Mouse (Mus musculus) macrophage (primary cell): ENCODE results near the gene Cyp4f18. TPM values are rescaled to one million over a fixed set of nuclear protein-coding genes. Genes with fewer than 3 reads are reported as not detected.
"Not testable (repeated sequence)": the region's sequence is repeated elsewhere in the genome, so short reads cannot be mapped to it uniquely, and the experiment has no call there.

ENCODE experiments used
- H3K27ac ChIP-seq: fragments of 350-480 bp; formaldehyde crosslinking; 2 replicates; pipeline ENCODE4 v1.9.0; 2021
- H3K36me3 ChIP-seq: fragments of 350-480 bp; formaldehyde crosslinking; 2 replicates; pipeline ENCODE4 v1.9.0; 2021; ENCODE audit errors: inconsistent target
- H3K4me3 ChIP-seq: fragments of 350-480 bp; formaldehyde crosslinking; 2 replicates; pipeline ENCODE4 v1.9.0; 2021; ENCODE audit errors: inconsistent target
- H3K79me2 ChIP-seq: fragments of 350-480 bp; formaldehyde crosslinking; 2 replicates; pipeline ENCODE4 v1.9.0; 2021; ENCODE audit errors: inconsistent target
- WGBS: methylation state at CpG from one replicate; pipeline ENCODE4 v1.1.7; 2026; ENCODE audit warnings: inconsistent platforms; ENCODE audit not compliant: missing documents; 5-methylcytosine and 5-hydroxymethylcytosine counted together
- polyA plus RNA-seq: library from polyadenylated mRNA; stranded (reverse); fragments of 250-400 nt; gene quantifications from 3 replicates; pipeline ENCODE4 v1.2.4, GENCODE M21; 2018; ENCODE audit warnings: inconsistent platforms

The Cyp4f18 gene
- polyA plus RNA-seq, 1 experiment from 2014 or later: 8.7 TPM

DNA sequence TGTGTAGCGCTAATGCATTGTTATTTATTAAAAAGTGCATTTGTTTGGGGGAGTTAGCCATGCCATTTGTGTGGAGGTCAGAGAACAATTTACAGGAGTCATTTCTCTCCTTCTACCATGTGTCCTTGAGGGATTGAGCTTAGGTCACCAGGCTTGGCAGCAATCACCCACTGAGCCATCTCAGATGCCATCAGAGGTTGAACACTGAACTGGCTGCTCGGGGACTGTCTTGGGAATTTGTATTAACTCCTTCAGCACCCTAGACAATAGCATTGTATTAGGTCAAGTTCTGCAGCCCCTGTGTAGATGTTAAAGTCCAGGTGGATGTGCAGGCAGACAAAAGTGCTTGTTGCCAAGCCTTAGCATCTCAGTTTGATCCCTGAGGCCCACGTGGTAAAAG is 45.4 kb downstream of the Cyp4f18 start:
- peaks cover 50% of the 10 kb centered on the region; the same call in 1 of the 2 replicates for H3K79me2 ChIP-seq
- WGBS: 90% methylated on average over 3 of the region's 3 CpGs
- H3K4me3 ChIP-seq: no peak overlapping the region
- no peak overlapping the region for H3K27ac ChIP-seq
- peaks cover 27% of the 10 kb centered on the region; the same call in 1 of the 2 replicates for H3K36me3 ChIP-seq

DNA sequence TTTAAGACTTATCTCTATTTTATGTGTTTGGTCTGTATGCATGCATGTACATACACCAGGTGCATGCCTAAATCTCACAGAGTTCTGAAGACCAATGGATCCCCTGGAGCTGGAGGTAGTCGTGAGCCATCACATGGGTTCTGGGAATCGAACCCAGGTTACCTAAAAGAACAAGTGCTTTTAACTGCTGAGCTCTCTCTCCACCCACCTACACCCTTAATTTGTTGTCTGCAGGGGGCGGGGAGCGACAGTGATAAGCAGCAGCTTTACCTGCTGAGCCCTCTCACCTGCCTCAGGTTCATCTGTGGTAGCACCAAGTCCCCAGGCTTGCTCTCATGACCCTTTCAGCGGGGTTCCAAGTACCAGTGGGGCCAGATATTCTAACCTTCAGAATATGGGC is 47.6 kb downstream of the Cyp4f18 start:
- 0 out of 2 replicates have a peak, but pooled peaks cover 7% of the 10 kb centered on the region for H3K36me3 ChIP-seq
- H3K79me2 ChIP-seq: peaks cover 72% of the 10 kb centered on the region; the same call in 1 of the 2 replicates
- H3K27ac ChIP-seq: no peak overlapping the region
- WGBS: 98% methylated on average over 5 of the region's 5 CpGs
- no peak overlapping the region for H3K4me3 ChIP-seq

DNA sequence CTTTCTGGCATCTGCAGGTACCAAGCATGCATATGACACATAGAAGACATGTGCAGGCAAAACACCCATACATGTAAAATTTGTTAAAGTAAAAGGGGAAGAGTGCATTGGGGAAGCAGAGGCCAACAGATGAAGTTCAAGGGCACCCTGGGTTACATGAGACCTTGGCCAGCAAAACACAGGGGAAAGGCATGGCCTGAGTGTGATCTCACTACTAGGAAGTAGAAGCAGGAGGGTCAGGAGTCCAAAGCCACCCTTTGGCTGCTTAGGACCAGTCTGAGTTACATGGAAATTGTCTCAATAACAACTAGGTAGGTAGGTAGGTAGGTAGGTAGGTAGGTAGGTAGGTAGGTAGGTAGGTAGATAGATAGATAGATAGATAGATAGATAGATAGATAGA is 48.9 kb downstream of the Cyp4f18 start:
- H3K36me3 ChIP-seq: 0 out of 2 replicates have a peak, but pooled peaks cover 2% of the 10 kb centered on the region

DNA sequence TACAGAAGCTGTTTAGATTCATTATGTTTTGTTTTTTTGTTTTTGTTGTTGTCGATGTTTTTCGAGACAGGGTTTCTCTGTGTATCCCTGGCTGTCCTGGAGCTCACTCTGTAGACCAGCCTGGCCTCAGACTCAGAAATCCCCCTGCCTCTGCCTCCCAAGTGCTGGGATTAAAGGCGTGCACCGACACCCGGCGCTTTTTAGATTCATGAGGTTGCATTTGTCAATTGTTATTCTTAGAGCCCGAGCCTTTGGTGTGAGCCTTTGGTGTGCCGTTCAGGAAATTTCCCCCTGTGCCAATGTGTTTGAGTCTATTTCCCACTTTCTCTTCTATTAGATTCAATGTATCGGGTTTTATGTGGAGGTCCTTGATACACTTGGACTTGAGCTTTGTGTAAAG is 54.8 kb downstream of the Cyp4f18 start:
- Histone ChIP-seq H3K79me2 (peaks cover 82% of the 10 kb centered on the region; the same call in 1 of the 2 replicates), H3K4me3 (no peak overlapping the region), H3K27ac (no peak overlapping the region), H3K36me3 (no peaks in the 10 kb centered on the region)
- WGBS: 96% methylated on average over 9 of the region's 9 CpGs

More for the DNA sequence above, 48.9 kb downstream of the Cyp4f18 start:
- peaks cover 85% of the 10 kb centered on the region; the same call in 1 of the 2 replicates for H3K79me2 ChIP-seq
- no peak overlapping the region for H3K4me3 ChIP-seq
- H3K27ac ChIP-seq: no peak overlapping the region

DNA sequence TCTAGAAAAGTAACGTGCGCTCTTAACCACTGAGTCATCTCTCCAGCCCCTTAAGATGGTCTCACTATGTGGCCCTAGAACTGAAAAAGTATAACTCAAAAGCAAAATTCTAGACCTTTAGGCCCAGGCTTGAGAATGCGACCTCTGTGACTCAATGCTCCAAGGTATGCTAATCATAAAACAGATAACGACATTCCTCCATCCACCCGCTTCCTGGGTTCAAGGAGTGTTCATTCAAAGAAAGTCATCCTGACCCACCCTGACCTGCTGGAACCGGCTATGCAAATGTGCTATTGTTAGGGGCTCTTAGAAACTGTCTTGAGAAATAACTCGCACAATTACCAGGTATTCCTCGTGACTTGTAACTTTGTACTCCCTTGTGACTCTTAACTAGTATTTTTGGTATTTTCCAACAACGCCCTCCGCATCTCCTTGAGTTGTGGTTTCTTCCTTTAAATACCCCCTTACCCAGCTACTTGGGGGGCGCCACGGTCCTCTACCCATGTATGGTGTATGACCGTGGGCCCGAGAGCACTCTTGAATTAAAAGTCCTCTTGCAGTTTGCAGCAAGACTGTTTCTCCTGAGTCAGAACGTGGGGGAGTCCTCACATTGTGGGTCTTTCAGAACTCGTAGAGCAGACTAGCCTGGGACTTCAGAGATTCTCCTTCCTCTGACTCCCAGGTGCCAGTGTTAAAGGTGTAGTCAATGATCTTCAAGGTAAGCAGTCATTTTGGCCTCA is 56.3 kb downstream of the Cyp4f18 start:
- not testable (repeated sequence) for H3K27ac ChIP-seq, H3K4me3 ChIP-seq, H3K36me3 ChIP-seq
- WGBS: 94% methylated on average over 16 of the region's 16 CpGs
- H3K79me2 ChIP-seq: peaks cover 67% of the 10 kb centered on the region; the same call in 1 of the 2 replicates

DNA sequence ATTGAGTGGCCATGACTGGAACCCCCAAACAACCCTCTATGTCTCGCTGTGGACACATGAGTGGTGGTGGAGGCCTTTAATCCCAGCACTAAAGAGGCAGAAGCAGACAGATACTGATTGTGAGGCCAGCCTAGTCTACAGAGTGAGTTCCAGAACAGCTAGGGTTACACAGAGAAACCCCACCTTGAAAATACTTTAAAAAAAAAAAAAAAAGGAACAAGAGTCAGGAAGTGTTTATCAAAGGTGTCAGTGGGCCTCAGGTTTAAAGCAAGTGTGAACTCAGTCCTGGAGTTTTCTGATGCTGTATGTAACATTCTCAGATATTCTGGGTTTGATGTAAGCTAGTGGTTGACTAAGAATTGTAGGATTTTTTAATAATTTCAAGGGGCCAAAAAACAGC is 56.9 kb downstream of the Cyp4f18 start:
- 82% methylated on average over 1 of the region's 1 CpGs for WGBS
- peaks cover 60% of the 10 kb centered on the region; the same call in 1 of the 2 replicates for H3K79me2 ChIP-seq
- no peaks in the 10 kb centered on the region for H3K36me3 ChIP-seq
- H3K4me3 ChIP-seq: no peak overlapping the region
- H3K27ac ChIP-seq: no peak overlapping the region

DNA sequence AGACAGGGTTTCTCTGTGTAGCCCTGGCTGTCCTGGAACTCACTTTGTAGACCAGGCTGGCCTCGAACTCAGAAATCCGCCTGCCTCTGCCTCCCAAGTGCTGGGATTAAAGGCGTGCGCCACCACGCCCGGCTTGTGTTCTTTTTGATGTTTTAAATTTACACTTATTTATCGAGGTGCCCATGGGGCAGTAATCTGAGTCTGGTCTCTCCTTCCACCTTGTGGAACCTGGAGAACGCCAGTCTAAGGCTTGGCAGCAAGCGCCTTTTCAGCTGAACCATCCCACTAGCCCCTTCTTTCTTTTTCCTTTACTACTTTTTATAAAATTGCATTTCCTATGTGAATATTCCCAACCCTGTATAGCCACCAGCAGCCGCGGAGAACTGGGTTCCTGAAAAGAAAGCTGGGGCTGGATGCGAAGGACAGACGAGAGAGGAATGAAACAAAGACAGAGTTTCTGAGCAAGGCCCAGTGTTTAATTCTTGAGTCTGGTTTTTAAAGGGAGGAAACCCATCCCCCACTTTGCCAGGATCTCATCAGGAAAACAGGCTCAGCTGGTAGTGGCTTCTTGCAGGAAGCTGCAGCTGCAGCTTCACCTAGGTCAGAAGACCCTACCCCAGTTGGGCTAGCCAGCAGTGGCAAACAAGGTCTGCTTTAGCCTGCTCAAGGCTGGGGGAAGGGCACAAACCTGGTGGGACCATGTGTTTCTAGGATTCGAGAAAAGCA is 57.8 kb downstream of the Cyp4f18 start:
- H3K27ac ChIP-seq: peak overlapping the region; percentile 27; the same call in 1 of the 2 replicates
- WGBS: 20% methylated on average over 13 of the region's 14 CpGs
- peak overlapping the region; percentile 81 for H3K4me3 ChIP-seq
- H3K79me2 ChIP-seq: peaks cover 52% of the 10 kb centered on the region; the same call in 1 of the 2 replicates
- H3K36me3 ChIP-seq: no peaks in the 10 kb centered on the region

DNA sequence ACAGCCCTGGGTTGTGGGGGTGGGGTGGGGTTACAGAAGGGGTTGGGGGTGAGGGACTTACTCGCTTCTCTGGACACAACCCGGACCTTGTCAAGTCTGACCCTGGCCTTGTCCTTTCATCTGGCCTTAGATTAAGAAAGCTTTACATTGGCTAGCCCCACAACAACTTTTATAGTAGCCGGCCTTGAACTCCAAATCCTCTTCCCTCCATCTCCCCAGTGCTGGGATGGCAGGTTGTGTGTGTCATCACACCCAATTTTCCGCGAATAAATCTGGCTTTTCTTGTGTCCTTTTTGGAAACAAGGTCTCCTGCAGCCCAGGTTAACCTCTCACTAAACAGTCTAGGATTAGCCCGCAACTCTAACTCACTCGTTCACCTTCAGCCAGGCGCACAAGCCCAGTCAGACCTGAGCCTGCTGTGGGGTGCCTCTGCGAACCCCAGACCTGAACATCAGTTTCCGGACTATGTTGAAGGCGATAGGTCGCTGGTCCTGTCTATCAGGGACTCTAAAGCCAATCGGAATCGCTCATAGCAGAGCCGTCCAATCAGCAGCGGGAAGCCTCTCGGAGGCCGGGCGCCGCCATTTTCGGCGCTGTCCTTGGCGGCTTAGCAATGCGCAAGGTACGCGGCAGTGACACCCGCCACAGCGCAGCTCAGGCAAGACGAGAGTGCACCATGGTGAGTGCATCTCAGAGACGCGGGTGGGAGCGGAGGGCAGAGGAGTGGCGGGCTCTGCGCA is 58.8 kb downstream of the Cyp4f18 start, which contains the start of gene Zfp961:
TSS of gene Zfp961 (plus strand) at position 557 of the 740 bp plus-strand sequence.
- Histone ChIP-seq H3K36me3 (no peaks in the 10 kb centered on the region), H3K4me3 (peak within 1 kb of the TSS; percentile 81), H3K27ac (peak within 1 kb of the TSS; percentile 38), H3K79me2 (peaks cover 43% of the 10 kb centered on the region; the same call in 1 of the 2 replicates)
- 4% methylated on average over 33 of the region's 34 CpGs for WGBS

DNA sequence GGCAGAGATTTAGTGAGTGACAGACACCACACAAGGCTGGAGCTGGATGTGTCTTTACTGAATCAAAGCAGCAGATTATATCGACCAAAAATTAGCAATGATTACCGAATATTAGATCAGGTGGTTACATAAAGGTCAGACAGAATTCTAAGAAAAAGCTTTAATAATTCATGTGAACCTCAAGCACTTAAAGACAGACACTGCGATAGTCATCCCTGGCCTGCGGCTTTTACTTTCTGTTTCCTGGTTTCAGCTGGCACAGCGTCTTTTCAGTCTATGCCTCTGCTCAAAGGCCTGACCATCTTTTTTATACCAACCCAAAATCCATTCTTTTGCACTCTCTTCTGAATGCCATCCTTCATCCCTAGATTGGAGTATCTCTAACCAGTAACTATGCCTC is 60.8 kb downstream of the Cyp4f18 start:
- Histone ChIP-seq H3K79me2 (peaks cover 24% of the 10 kb centered on the region; the same call in 1 of the 2 replicates), H3K27ac (no peak overlapping the region), H3K4me3 (no peak overlapping the region), H3K36me3 (no peaks in the 10 kb centered on the region)
- WGBS: 78% methylated on average over 4 of the region's 5 CpGs

DNA sequence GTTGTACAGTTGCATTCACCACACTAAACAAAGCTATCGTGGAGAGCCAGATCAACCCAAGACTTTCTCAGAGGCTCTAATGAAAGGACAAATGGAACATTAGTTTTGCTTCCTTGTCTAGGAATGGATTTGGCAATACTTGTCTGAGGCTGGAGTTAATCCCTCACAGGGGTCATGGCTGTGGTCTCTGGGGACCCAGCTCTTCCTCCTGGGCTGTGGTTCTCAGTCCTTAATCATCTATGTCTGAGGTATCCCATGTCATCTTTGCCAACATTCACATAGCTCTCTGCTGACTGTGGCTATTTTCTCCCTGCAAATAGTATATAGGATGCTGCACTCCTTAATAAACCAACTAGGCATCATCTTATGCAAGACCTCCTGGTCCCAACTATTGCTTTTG is 67.7 kb downstream of the Cyp4f18 start:
- no peaks in the 10 kb centered on the region for H3K36me3 ChIP-seq
- no peaks in the 10 kb centered on the region for H3K79me2 ChIP-seq
- WGBS: 69% methylated on average over 1 of the region's 1 CpGs

DNA sequence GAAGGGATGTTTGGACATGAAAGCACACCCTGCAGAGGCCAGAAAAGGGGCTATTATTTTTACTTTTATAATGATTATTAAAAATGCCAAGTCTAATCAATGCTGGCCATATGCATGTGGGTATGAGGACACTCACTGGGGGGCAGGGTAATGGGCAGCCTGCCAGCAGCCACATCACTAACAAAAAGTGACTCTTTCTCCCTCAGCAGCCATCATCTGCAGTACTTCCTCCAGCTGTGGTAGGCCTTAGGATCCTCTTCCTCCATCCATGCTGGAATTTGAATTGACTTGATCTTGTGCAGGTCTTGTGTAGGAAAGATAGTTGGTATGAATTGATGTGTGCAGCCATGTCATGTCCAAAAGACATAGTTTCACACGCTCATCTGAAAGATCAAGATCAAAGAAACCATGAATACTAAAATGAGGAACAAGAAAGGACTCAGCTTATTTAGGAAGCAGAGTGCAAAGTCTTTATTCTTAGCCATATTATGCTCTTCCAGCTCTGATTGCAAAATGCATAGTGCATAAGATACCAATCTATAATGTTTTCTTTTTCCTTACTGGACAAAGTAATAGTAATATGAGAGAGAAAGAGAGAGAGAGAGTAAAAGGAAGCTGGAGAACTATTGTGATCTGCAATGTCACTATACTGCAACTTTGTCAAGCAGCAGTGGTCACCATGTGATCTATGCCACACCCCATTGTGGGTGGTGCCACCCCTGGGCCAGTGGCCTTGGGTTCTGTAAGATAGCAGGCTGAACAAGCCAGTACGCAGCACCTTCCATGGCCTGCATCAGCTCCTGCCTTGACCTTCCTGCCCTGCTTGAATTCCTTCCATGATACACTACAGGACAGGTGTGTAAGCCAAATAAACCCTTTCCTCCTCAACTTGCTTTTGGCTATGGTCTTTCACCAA is 68.9 kb downstream of the Cyp4f18 start:
- Histone ChIP-seq H3K36me3 (no peaks in the 10 kb centered on the region), H3K4me3 (no peak overlapping the region), H3K79me2 (no peaks in the 10 kb centered on the region), H3K27ac (no peak overlapping the region)
- WGBS: 55% methylated on average over 2 of the region's 2 CpGs

More for the DNA sequence above, 67.7 kb downstream of the Cyp4f18 start:
- no peak overlapping the region for H3K4me3 ChIP-seq
- no peak overlapping the region for H3K27ac ChIP-seq
